Mouse (Mus musculus) kidney, postnatal 0 days (tissue): ENCODE measurements around the gene Ttbk1. TPM values are rescaled to one million over a fixed set of nuclear protein-coding genes. Genes with fewer than 3 reads are reported as not detected.
A peak's percentile ranks its signal among the peaks of the same experiment; 100 is the strongest.

ENCODE experiments used
- ATAC-seq: fragments of 200-750 bp; cut with Nextera tagmentation; replicated peaks from 2 replicates; pipeline ENCODE4 v1.8.0; 2017; ENCODE audit warnings: low read depth, moderate number of reproducible peaks, moderate TSS enrichment, moderate library complexity; ENCODE audit not compliant: low FRiP score
- DNase-seq: peaks from one replicate; pipeline ENCODE4 v3.0.0-alpha.2; 2016; ENCODE audit warnings: low spot score
- H3K27ac ChIP-seq: fragments of 300-500 bp; sonication (generic); 2 replicates; pipeline ENCODE4 v1.5.1; 2014; ENCODE audit warnings: mild to moderate bottlenecking
- H3K27me3 ChIP-seq: fragments of 300-500 bp; sonication (generic); 2 replicates; pipeline ENCODE4 v1.6.1; 2014; ENCODE audit warnings: low read length, mixed read lengths; ENCODE audit not compliant: insufficient read depth
- H3K36me3 ChIP-seq: fragments of 300-500 bp; sonication (generic); 2 replicates; pipeline ENCODE4 v1.6.1; 2014; ENCODE audit warnings: low read length, mixed read lengths; ENCODE audit not compliant: insufficient read depth
- H3K4me1 ChIP-seq: fragments of 300-500 bp; sonication (generic); replicated peaks from 2 replicates; pipeline ENCODE4 v1.6.1; 2014; ENCODE audit warnings: antibody characterized with exemption, low read length, mixed read lengths; ENCODE audit not compliant: insufficient read depth
- H3K4me2 ChIP-seq: fragments of 300-500 bp; sonication (generic); 2 replicates; pipeline ENCODE4 v1.6.1; 2014; ENCODE audit warnings: mild to moderate bottlenecking, low read length, moderate library complexity, mixed read lengths
- H3K4me3 ChIP-seq: fragments of 300-500 bp; sonication (generic); replicated peaks from 2 replicates; pipeline ENCODE4 v1.5.1; 2014; ENCODE audit warnings: low read depth, low read length
- H3K9ac ChIP-seq: fragments of 300-500 bp; sonication (generic); 2 replicates; pipeline ENCODE4 v1.6.1; 2014; ENCODE audit warnings: low read depth, low read length
- H3K9me3 ChIP-seq: fragments of 300-500 bp; sonication (generic); replicated peaks from 2 replicates; pipeline ENCODE4 v1.6.1; 2016; ENCODE audit warnings: low read length, inconsistent platforms, mixed read lengths
- CTCF ChIP-seq: IDR thresholded peaks from 2 replicates; pipeline ENCODE4 v1.5.1; 2016; ENCODE audit warnings: antibody characterized with exemption, low read depth, mild to moderate bottlenecking, moderate library complexity
- WGBS: fragments of 180-500 bp; shearing (Covaris S2); extraction: QIAGEN DNeasy Blood & Tissue Kit; methylation state at CpG from one replicate; pipeline ENCODE4 v1.1.7; 2014; 5-methylcytosine and 5-hydroxymethylcytosine counted together
- polyA plus RNA-seq: library from polyadenylated mRNA; unstranded; fragments of >200 nt; fragmentation: Nextera tagmentation; extraction: Ambion mirVana; gene quantifications from 2 replicates; pipeline ENCODE4 v1.2.1, GENCODE M21; 2015

Gene Ttbk1
- polyA plus RNA-seq, 1 experiment from 2014 or later = 0.11 TPM

GRCm38 (mm10) chr17:46436672-46437366 is 50.7 kb downstream of the Ttbk1 start:
- H3K9ac ChIP-seq = no peak overlapping the region
- WGBS = 21% methylated on average over 23 of the region's 23 CpGs
- DNase-seq = peak; percentile 57
- 0 out of 2 replicates have a peak, but pooled peaks cover 4% of the 10 kb centered on the region for H3K4me1 ChIP-seq
- no peaks in the 10 kb centered on the region for H3K9me3 ChIP-seq
- ATAC-seq = peak; percentile 42; the same call in 1 of the 2 replicates
- H3K4me3 ChIP-seq = no peak overlapping the region
- H3K27me3 ChIP-seq = no peaks in the 10 kb centered on the region
- peak; percentile 69 for TF ChIP-seq CTCF
- H3K27ac ChIP-seq = no peak overlapping the region
- no peak overlapping the region for H3K4me2 ChIP-seq
- H3K36me3 ChIP-seq = no peaks in the 10 kb centered on the region

GRCm38 (mm10) chr17:46433627-46434026 is 53.8 kb downstream of the Ttbk1 start:
- Histone ChIP-seq H3K27me3 (no peaks in the 10 kb centered on the region), H3K4me3 (0 out of 2 replicates have a peak overlapping the region, but pooled peaks have one; percentile 9), H3K4me1 (0 out of 2 replicates have a peak, but pooled peaks cover 4% of the 10 kb centered on the region), H3K9me3 (no peaks in the 10 kb centered on the region), H3K9ac (no peak overlapping the region), H3K4me2 (peak overlapping the region; percentile 46), H3K27ac (no peak overlapping the region), H3K36me3 (no peaks in the 10 kb centered on the region)
- 3% methylated on average over 17 of the region's 17 CpGs for WGBS
- ATAC-seq (peak; percentile 50; the same call in 1 of the 2 replicates), DNase-seq (peak; percentile 50)
- TF ChIP-seq CTCF = peak; percentile 28

GRCm38 (mm10) chr17:46428761-46429414 is 58.6 kb downstream of the Ttbk1 start, which contains the start of gene Crip3:
Gene Crip3 (plus strand): TSS chr17:46428926.
- DNase-seq = peak; percentile 52
- 15% methylated on average over 18 of the region's 18 CpGs for WGBS
- 0 out of 2 replicates have a peak within 1 kb of the TSS, but pooled peaks have one; percentile 5 for H3K4me3 ChIP-seq

DNA sequence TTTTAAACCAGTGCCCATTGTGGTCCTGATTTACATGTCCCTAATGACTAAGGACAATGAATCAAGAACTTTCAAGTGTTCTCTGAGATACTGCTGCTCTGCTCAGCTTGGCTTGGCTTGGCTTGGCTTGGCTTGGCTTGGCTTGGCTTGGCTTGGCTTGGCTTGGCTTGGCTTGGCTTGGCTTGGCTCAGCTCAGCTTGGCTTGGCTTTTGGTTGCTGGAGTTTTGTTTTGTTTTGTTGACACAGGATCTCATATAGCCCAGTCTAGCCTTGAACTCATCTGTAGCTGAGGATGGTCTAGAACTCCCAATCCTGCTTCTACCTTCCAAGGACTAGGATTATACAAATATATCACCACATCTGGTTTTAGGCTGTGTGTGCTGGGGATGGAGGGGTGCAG is 61.0 kb downstream of the Ttbk1 start:
- no peak for ATAC-seq
- TF ChIP-seq CTCF = no peak

More at GRCm38 (mm10) chr17:46428761-46429414, 58.6 kb downstream of the Ttbk1 start, which contains the start of gene Crip3:
- 0 out of 2 replicates have a peak, but pooled peaks cover 2% of the 10 kb centered on the region for H3K4me1 ChIP-seq
- H3K36me3 ChIP-seq = no peaks in the 10 kb centered on the region
- H3K9ac ChIP-seq = no peak within 1 kb of the TSS
- H3K27ac ChIP-seq = no peak within 1 kb of the TSS
- ATAC-seq = no peak; the same call in 1 of the 2 replicates
- H3K27me3 ChIP-seq = no peaks in the 10 kb centered on the region
- TF ChIP-seq CTCF = no peak
- no peaks in the 10 kb centered on the region for H3K9me3 ChIP-seq
- H3K4me2 ChIP-seq = peak within 1 kb of the TSS; percentile 51

DNA sequence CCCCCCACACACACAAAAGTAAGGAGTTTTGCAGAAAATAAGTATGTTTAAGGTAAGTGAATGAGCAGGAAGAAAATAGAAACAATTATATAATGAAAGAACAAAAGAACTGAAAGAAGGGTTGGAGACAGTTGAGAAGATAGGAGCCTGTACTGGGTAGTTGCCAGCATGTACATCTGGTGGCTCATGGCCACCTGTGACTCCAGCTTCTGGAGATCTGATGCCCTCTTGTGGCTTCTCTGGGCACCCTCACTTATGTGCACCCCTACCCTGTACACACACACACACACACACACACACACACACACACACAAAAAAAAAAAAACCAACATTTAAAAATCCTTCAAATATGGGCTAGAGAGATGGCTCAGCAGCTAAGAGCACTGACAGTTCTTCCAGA is 67.8 kb downstream of the Ttbk1 start:
- H3K9me3 ChIP-seq = no peaks in the 10 kb centered on the region
- no peak overlapping the region for H3K4me2 ChIP-seq
- DNase-seq = no peak
- no peaks in the 10 kb centered on the region for H3K36me3 ChIP-seq
- ATAC-seq = no peak
- no peaks in the 10 kb centered on the region for H3K27me3 ChIP-seq
- H3K9ac ChIP-seq = no peak overlapping the region
- no peak overlapping the region for H3K27ac ChIP-seq
- 0 out of 2 replicates have a peak, but pooled peaks have one; percentile 11 for TF ChIP-seq CTCF
- H3K4me1 ChIP-seq = no peaks in the 10 kb centered on the region
- no peak overlapping the region for H3K4me3 ChIP-seq

More for the DNA sequence above, 61.0 kb downstream of the Ttbk1 start:
- H3K9me3 ChIP-seq = no peaks in the 10 kb centered on the region
- no peaks in the 10 kb centered on the region for H3K27me3 ChIP-seq
- H3K9ac ChIP-seq = no peak overlapping the region
- H3K36me3 ChIP-seq = no peaks in the 10 kb centered on the region
- H3K4me2 ChIP-seq = no peak overlapping the region
- H3K4me1 ChIP-seq = no peaks in the 10 kb centered on the region
- no peak overlapping the region for H3K4me3 ChIP-seq
- no peak for DNase-seq
- no peak overlapping the region for H3K27ac ChIP-seq

GRCm38 (mm10) chr17:46418628-46419027 is 68.8 kb downstream of the Ttbk1 start:
- TF ChIP-seq CTCF = no peak

More at GRCm38 (mm10) chr17:46418628-46419027, 68.8 kb downstream of the Ttbk1 start:
- 72% methylated on average over 5 of the region's 5 CpGs for WGBS
- H3K4me1 ChIP-seq = no peaks in the 10 kb centered on the region
- no peak overlapping the region for H3K4me3 ChIP-seq
- H3K9ac ChIP-seq = no peak overlapping the region
- H3K4me2 ChIP-seq = no peak overlapping the region
- DNase-seq (peak; percentile 26), ATAC-seq (no peak)
- 0 out of 2 replicates have a peak, but pooled peaks cover 2% of the 10 kb centered on the region for H3K36me3 ChIP-seq
- no peaks in the 10 kb centered on the region for H3K27me3 ChIP-seq
- H3K9me3 ChIP-seq = no peaks in the 10 kb centered on the region
- no peak overlapping the region for H3K27ac ChIP-seq
